Mouse (Mus musculus) stomach, postnatal 0 days (tissue): ENCODE results near the gene Traf3ip2. TPM values are rescaled to one million over a fixed set of nuclear protein-coding genes. Genes with fewer than 3 reads are reported as not detected.

Source experiments
- ATAC-seq: fragments of 200-750 bp; cut with Nextera tagmentation; 2 replicates; pipeline ENCODE4 v1.8.0; 2017; ENCODE audit not compliant: low FRiP score, low TSS enrichment
- DNase-seq: peaks from one replicate; pipeline ENCODE4 v3.0.0-alpha.2; 2016; ENCODE audit warnings: low spot score
- H3K27ac ChIP-seq: fragments of 300-500 bp; sonication (generic); replicated peaks from 2 replicates; pipeline ENCODE4 v1.5.1; 2014; ENCODE audit warnings: mild to moderate bottlenecking, control low read depth
- H3K27me3 ChIP-seq: fragments of 300-500 bp; sonication (generic); 2 replicates; pipeline ENCODE4 v1.6.1; 2014; ENCODE audit warnings: low read length; ENCODE audit not compliant: control insufficient read depth, insufficient read depth
- H3K36me3 ChIP-seq: fragments of 300-500 bp; sonication (generic); 2 replicates; pipeline ENCODE4 v1.6.1; 2014; ENCODE audit warnings: low read length, mixed read lengths; ENCODE audit not compliant: control insufficient read depth, insufficient read depth
- H3K4me1 ChIP-seq: fragments of 300-500 bp; sonication (generic); replicated peaks from 2 replicates; pipeline ENCODE4 v1.6.1; 2014; ENCODE audit warnings: antibody characterized with exemption; ENCODE audit not compliant: control insufficient read depth, insufficient read depth
- H3K4me2 ChIP-seq: fragments of 300-500 bp; sonication (generic); replicated peaks from 2 replicates; pipeline ENCODE4 v1.6.1; 2014; ENCODE audit warnings: low read depth, mild to moderate bottlenecking, control low read depth, moderate library complexity
- H3K4me3 ChIP-seq: fragments of 300-500 bp; sonication (generic); 2 replicates; pipeline ENCODE4 v1.5.1; 2014; ENCODE audit warnings: low read depth, low read length, control low read depth
- H3K9ac ChIP-seq: fragments of 300-500 bp; sonication (generic); 2 replicates; pipeline ENCODE4 v1.6.1; 2014; ENCODE audit warnings: mild to moderate bottlenecking, low read length, control low read depth, mixed read lengths
- H3K9me3 ChIP-seq: fragments of 300-500 bp; sonication (generic); 2 replicates; pipeline ENCODE4 v1.6.1; 2016; ENCODE audit warnings: low read length; ENCODE audit not compliant: control insufficient read depth
- CTCF ChIP-seq: IDR thresholded peaks from 2 replicates; pipeline ENCODE4 v1.5.1; 2016; ENCODE audit warnings: antibody characterized with exemption, low read depth, mild to moderate bottlenecking, moderate library complexity
- EP300 ChIP-seq: optimal IDR thresholded peaks from 2 replicates; pipeline ENCODE3; 2016; ENCODE audit warnings: antibody characterized with exemption
- WGBS: fragments of 180-500 bp; shearing (Covaris S2); extraction: QIAGEN DNeasy Blood & Tissue Kit; methylation state at CpG from one replicate; pipeline ENCODE4 v1.1.7; 2014; 5-methylcytosine and 5-hydroxymethylcytosine counted together
- polyA plus RNA-seq: library from polyadenylated mRNA; unstranded; fragments of >200 nt; fragmentation: Nextera tagmentation; extraction: Ambion mirVana; gene quantifications from 2 replicates; pipeline ENCODE4 v1.2.1, GENCODE M21; 2015

Traf3ip2 gene
- polyA plus RNA-seq, 1 experiment from 2014 or later, result 19.4 TPM

DNA sequence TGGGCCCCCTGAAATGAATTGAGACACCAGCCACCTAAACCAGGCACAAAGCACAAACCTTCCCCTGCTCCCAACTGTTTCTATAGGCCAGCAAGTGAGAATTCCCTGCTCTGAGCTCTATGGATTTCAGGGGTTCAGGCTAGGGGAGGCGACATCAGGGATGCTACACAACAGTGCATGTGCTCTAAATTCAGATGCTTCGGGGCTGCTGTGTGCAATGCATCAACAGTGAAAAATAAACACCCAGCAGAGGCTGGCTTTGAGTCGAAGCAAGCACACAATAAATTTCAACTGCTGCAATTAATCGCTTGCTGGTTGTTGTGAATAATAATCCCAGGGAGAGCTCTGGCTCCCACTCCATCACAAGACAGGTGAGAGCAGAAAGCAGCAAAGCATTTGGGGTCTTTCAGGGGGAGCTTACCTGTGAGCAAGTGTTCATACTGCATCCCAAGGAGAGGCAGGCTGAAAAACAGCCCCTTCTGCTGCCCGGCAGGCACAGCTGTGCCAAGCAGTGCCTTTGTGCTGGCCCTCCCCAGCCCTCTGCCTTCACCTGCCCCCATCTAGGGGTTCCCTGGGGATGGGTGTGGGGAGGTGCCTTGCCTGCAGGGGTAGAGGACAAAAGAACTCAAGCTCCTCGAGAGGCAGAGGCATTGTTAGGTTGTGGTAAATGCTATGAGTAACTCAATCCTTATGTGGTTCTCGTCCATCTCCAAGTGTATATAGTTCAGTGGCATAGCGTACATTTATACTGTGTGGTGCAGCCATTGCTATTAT is 24.6 kb upstream of the Traf3ip2 start:
- Histone ChIP-seq H3K4me2 (no peak overlapping the region), H3K9ac (no peak overlapping the region), H3K4me1 (0 out of 2 replicates have a peak, but pooled peaks cover 3% of the 10 kb centered on the region), H3K27ac (no peak overlapping the region), H3K36me3 (no peaks in the 10 kb centered on the region), H3K27me3 (no peaks in the 10 kb centered on the region), H3K4me3 (no peak overlapping the region), H3K9me3 (no peaks in the 10 kb centered on the region)
- no peak for TF ChIP-seq CTCF
- TF ChIP-seq EP300, result no peak
- ATAC-seq (no peak), DNase-seq (no peak)
- 56% methylated on average over 8 of the region's 8 CpGs for WGBS

DNA sequence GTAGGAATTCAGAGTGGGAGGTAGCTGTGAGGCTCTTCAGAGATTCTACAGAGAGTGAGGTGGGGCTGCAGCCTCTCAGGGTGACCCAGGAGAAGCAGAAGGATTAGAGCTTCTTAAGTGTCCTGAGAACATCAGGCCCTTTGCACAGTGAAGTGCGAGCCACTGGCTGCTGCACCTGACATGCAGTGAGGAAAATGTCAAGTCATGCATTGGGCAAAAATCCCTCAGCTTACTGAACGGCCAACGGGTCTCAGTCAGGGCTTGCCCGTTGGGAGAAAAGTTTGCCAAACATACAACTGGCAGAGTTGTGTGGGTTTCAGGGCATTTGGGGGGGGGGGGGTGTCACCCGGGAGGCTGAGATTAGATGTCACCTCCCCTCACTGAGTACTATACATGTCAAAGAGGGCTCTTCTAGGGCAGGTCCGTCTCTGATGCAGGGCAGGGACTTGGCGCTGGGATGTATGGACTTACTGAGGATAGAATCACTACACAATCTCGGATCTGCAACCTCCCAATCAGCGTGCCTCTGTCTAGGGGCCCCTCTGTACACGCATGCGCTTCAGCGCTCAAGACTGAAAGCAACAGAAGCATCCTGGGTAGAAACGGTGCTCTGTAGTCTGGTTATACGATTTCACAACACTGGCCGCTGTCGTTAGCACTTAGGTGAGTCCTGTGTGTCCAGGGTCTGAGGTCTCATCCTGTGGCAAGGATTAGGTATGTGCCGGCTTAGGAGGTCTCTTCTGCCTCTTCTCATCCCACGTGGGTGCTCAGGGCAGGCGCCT is 22.8 kb upstream of the Traf3ip2 start:
- WGBS, result 76% methylated on average over 19 of the region's 19 CpGs
- H3K4me1 ChIP-seq, result 0 out of 2 replicates have a peak, but pooled peaks cover 3% of the 10 kb centered on the region
- H3K4me3 ChIP-seq, result no peak overlapping the region
- no peak overlapping the region for H3K9ac ChIP-seq
- no peaks in the 10 kb centered on the region for H3K27me3 ChIP-seq
- ATAC-seq (no peak), DNase-seq (no peak)
- no peak overlapping the region for H3K27ac ChIP-seq
- TF ChIP-seq CTCF, result no peak
- no peak for TF ChIP-seq EP300
- H3K36me3 ChIP-seq, result no peaks in the 10 kb centered on the region
- H3K9me3 ChIP-seq, result no peaks in the 10 kb centered on the region; the same call in 1 of the 2 replicates
- H3K4me2 ChIP-seq, result no peak overlapping the region

DNA sequence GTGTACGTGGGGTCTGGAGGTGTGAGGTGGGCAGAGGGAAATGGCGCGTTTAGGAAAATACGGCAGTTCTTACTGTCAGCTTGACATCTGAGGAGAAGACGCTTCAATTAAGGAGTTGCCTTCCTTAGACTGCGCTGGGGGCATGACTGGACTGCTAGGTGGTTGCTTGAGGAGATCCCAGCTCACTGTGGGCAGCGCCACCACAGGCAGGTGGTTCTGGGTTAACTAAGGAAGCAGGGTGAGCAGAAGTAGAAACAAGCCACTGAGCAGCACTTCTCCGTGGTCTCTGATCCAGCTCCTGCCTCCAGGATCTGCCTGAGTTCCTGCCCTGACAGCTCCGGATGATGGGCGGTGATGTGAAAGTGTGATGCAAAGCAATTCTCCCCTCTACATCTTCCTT is 22.1 kb upstream of the Traf3ip2 start:
- Histone ChIP-seq H3K9ac (no peak overlapping the region), H3K4me3 (no peak overlapping the region), H3K4me1 (0 out of 2 replicates have a peak, but pooled peaks cover 3% of the 10 kb centered on the region), H3K9me3 (no peaks in the 10 kb centered on the region; the same call in 1 of the 2 replicates), H3K4me2 (no peak overlapping the region), H3K27me3 (no peaks in the 10 kb centered on the region), H3K27ac (no peak overlapping the region), H3K36me3 (no peaks in the 10 kb centered on the region)
- no peak for ATAC-seq
- no peak for TF ChIP-seq EP300
- TF ChIP-seq CTCF, result no peak
- WGBS, result 85% methylated on average over 10 of the region's 10 CpGs
- DNase-seq, result no peak

DNA sequence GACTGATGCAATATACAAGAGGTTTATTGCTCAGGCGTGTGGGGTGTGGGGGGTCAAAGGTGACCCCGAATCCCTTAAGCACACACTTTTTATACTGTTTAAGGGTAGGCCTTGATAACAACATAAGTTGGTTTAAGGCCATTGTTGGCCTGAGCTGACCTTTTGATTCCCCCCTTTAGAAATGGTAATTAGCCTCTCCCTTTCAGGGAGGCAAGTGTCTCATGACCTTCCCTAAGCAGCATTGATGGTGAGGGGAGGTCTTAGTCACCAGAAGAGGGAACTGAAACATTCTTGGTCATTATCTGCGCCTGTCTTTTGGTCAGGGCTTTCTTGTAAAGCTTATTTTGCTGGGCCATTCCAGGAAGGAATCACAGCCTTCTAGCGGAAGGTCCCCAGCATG is 20.2 kb upstream of the Traf3ip2 start:
- 97% methylated on average over 4 of the region's 4 CpGs for WGBS

DNA sequence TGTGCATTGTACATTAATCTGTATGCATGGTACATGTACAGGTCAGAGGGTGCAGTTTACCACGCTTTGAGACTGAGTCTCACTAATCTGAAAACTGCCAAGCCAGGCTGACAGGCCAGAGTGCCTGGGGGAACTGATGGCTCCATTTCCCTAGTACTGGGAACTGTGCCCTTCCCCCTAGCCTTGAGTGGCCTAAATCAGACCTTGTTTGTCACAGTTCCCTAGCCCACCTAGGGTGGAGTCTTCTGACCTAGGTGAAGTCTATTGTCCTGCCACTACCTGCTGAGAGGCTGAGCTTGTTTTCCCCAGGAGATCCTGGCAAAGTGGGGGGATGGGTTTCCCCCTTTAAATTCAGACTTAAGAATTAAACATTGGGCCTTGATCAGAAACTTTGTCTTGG is 18.0 kb upstream of the Traf3ip2 start:
- Histone ChIP-seq H3K9me3 (no peaks in the 10 kb centered on the region; the same call in 1 of the 2 replicates), H3K27ac (peak overlapping the region; percentile 83; the same call in 1 of the 2 replicates), H3K27me3 (no peaks in the 10 kb centered on the region), H3K4me3 (no peak overlapping the region), H3K9ac (no peak overlapping the region), H3K4me1 (no peaks in the 10 kb centered on the region), H3K4me2 (no peak overlapping the region), H3K36me3 (no peaks in the 10 kb centered on the region)
- 88% methylated on average over 1 of the region's 1 CpGs for WGBS
- ATAC-seq, result no peak
- no peak for TF ChIP-seq CTCF
- TF ChIP-seq EP300, result no peak
- DNase-seq, result no peak

More for the DNA sequence above, 20.2 kb upstream of the Traf3ip2 start:
- Histone ChIP-seq H3K4me3 (no peak overlapping the region), H3K9ac (no peak overlapping the region), H3K4me1 (no peaks in the 10 kb centered on the region), H3K9me3 (no peaks in the 10 kb centered on the region; the same call in 1 of the 2 replicates), H3K27me3 (no peaks in the 10 kb centered on the region), H3K36me3 (no peaks in the 10 kb centered on the region), H3K4me2 (no peak overlapping the region), H3K27ac (no peak overlapping the region)
- ATAC-seq (no peak), DNase-seq (no peak)
- TF ChIP-seq CTCF, result no peak
- TF ChIP-seq EP300, result no peak
